Mouse (Mus musculus): ENCODE results near the gene Pld3. TPM values are rescaled to one million over a fixed set of nuclear protein-coding genes. Genes with fewer than 3 reads are reported as not detected.

Pld3 gene
- total RNA-seq, 2 experiments from 2014 or later: 877 to 885 TPM

GRCm38 (mm10) chr7:27574124-27574880, 21.3 kb upstream of the Pld3 start:
- intact Hi-C loops (cut with DNase I): no loop called here
- DNase-seq (ENCODE audit: low spot score in 2 of 2): peak in 1 of 2 experiments; percentile 24

GRCm38 (mm10) chr7:27572133-27572532, 19.1 kb upstream of the Pld3 start:
- no peak for DNase-seq (ENCODE audit: low spot score in 2 of 2)
- intact Hi-C loops (cut with DNase I): no loop called here

- intact Hi-C loops (cut with DNase I): no loop called here
- DNase-seq (ENCODE audit: low spot score in 2 of 2): no peak
Observed at GRCm38 (mm10) chr7:27569580-27570224, 16.7 kb upstream of the Pld3 start.

- no peak for DNase-seq (ENCODE audit: low spot score in 2 of 2)
- intact Hi-C loops (cut with DNase I): no loop called here
Observed at GRCm38 (mm10) chr7:27560978-27561377, 8.0 kb upstream of the Pld3 start.

- intact Hi-C loops (cut with DNase I): no loop called here
Observed at GRCm38 (mm10) chr7:27560291-27560887, 7.4 kb upstream of the Pld3 start.

GRCm38 (mm10) chr7:27552070-27552469, 948 bp downstream of the Pld3 start:
- no peak for DNase-seq (ENCODE audit: low spot score in 2 of 2)
- intact Hi-C loops (cut with DNase I): no loop called here

More at GRCm38 (mm10) chr7:27560291-27560887, 7.4 kb upstream of the Pld3 start:
- DNase-seq (ENCODE audit: low spot score in 2 of 2): no peak

- intact Hi-C loops (cut with DNase I): no loop called here
- no peak for DNase-seq (ENCODE audit: low spot score in 2 of 2)
Observed at GRCm38 (mm10) chr7:27549597-27549996, 3.4 kb downstream of the Pld3 start.

- intact Hi-C loops (cut with DNase I): no loop called here
- no peak for DNase-seq (ENCODE audit: low spot score in 2 of 2)
Observed at GRCm38 (mm10) chr7:27544675-27545370, 8.2 kb downstream of the Pld3 start.

- no peak for DNase-seq (ENCODE audit: low spot score in 2 of 2)
- intact Hi-C loops (cut with DNase I): no loop called here
Observed at GRCm38 (mm10) chr7:27543851-27544250, 9.2 kb downstream of the Pld3 start.

GRCm38 (mm10) chr7:27543065-27543464, 10.0 kb downstream of the Pld3 start:
- peak in 1 of 2 experiments; percentile 80 for DNase-seq (ENCODE audit: low spot score in 2 of 2)
- intact Hi-C loops (cut with DNase I): no loop called here

GRCm38 (mm10) chr7:27542392-27543033, 10.5 kb downstream of the Pld3 start:
- intact Hi-C loops (cut with DNase I): loop anchor here (1.0 kb wide), 1 partner anchor 112 kb away; no protein-coding TSS in a partner anchor
- DNase-seq (ENCODE audit: low spot score in 2 of 2): peak; percentile 90 to 97

GRCm38 (mm10) chr7:27541922-27542321, 11.1 kb downstream of the Pld3 start:
- intact Hi-C loops (cut with DNase I): loop anchor here (1.0 kb wide), 1 partner anchor 112 kb away; no protein-coding TSS in a partner anchor
- DNase-seq (ENCODE audit: low spot score in 2 of 2): no peak

- intact Hi-C loops (cut with DNase I): no loop called here
Observed at GRCm38 (mm10) chr7:27541431-27541830, 11.6 kb downstream of the Pld3 start.

GRCm38 (mm10) chr7:27540935-27541334, 12.1 kb downstream of the Pld3 start:
- intact Hi-C loops (cut with DNase I): no loop called here
- no peak for DNase-seq (ENCODE audit: low spot score in 2 of 2)

More at GRCm38 (mm10) chr7:27541431-27541830, 11.6 kb downstream of the Pld3 start:
- DNase-seq (ENCODE audit: low spot score in 2 of 2): peak; percentile 90 to 98

- no peak for DNase-seq (ENCODE audit: low spot score in 2 of 2)
- intact Hi-C loops (cut with DNase I): no loop called here
Observed at GRCm38 (mm10) chr7:27540521-27540920, 12.5 kb downstream of the Pld3 start.

- DNase-seq (ENCODE audit: low spot score in 2 of 2): no peak
- intact Hi-C loops (cut with DNase I): no loop called here
Observed at GRCm38 (mm10) chr7:27538797-27539196, 14.2 kb downstream of the Pld3 start.

- DNase-seq (ENCODE audit: low spot score in 2 of 2): no peak
- intact Hi-C loops (cut with DNase I): no loop called here
Observed at GRCm38 (mm10) chr7:27537998-27538397, 15.0 kb downstream of the Pld3 start.

- intact Hi-C loops (cut with DNase I): no loop called here
Observed at GRCm38 (mm10) chr7:27536618-27537017, 16.4 kb downstream of the Pld3 start.

GRCm38 (mm10) chr7:27535386-27535785, 17.6 kb downstream of the Pld3 start:
- no peak for DNase-seq (ENCODE audit: low spot score in 2 of 2)
- intact Hi-C loops (cut with DNase I): no loop called here

More at GRCm38 (mm10) chr7:27536618-27537017, 16.4 kb downstream of the Pld3 start:
- DNase-seq (ENCODE audit: low spot score in 2 of 2): no peak

Data from left cerebral cortex, postnatal 25 days (tissue).